Mouse (Mus musculus) testis, adult 2 months (tissue): ENCODE measurements around the gene Zc3h12c. TPM values are rescaled to one million over a fixed set of nuclear protein-coding genes. Genes with fewer than 3 reads are reported as not detected.

Experiments used
- H3K27ac ChIP-seq: fragments of 200-500 bp; 2 replicates; pipeline ENCODE4 v1.5.1; 2012; ENCODE audit warnings: low read depth, low read length; ENCODE audit not compliant: control insufficient read depth, insufficient read depth
- H3K27me3 ChIP-seq: fragments of 200-500 bp; 2 replicates; pipeline ENCODE4 v1.6.1; 2012; ENCODE audit warnings: mild to moderate bottlenecking, low read length, moderate library complexity; ENCODE audit not compliant: control insufficient read depth, insufficient read depth
- H3K36me3 ChIP-seq: fragments of 200-500 bp; 2 replicates; pipeline ENCODE4 v1.6.1; 2012; ENCODE audit warnings: mild to moderate bottlenecking, low read length; ENCODE audit not compliant: control insufficient read depth, insufficient read depth
- H3K4me1 ChIP-seq: fragments of 200-500 bp; 2 replicates; pipeline ENCODE4 v1.6.1; 2012; ENCODE audit warnings: low read length; ENCODE audit not compliant: control insufficient read depth, insufficient read depth
- H3K4me3 ChIP-seq: fragments of 200-500 bp; 2 replicates; pipeline ENCODE4 v1.5.1; 2012; ENCODE audit warnings: low read depth, mild to moderate bottlenecking, low read length, moderate library complexity, mixed read lengths; ENCODE audit not compliant: control insufficient read depth
- CTCF ChIP-seq: fragments of 200-500 bp; IDR thresholded peaks from 2 replicates; pipeline ENCODE4 v1.5.1; 2012; ENCODE audit warnings: low read depth, mild to moderate bottlenecking, inconsistent platforms, low read length, moderate library complexity; ENCODE audit not compliant: control insufficient read depth, insufficient read depth, insufficient replicate concordance
- POLR2A ChIP-seq: fragments of 200-500 bp; IDR thresholded peaks from 2 replicates; pipeline ENCODE4 v1.6.1; 2012; ENCODE audit warnings: low read depth, mild to moderate bottlenecking, inconsistent platforms, low read length, moderate library complexity; ENCODE audit not compliant: control insufficient read depth
- polyA plus RNA-seq: library from polyadenylated mRNA; depleted of rRNA; stranded (reverse); fragments of >200 nt; gene quantifications from 2 replicates; pipeline ENCODE4 v1.2.3, GENCODE M21; 2012

Zc3h12c gene
- polyA plus RNA-seq, 1 experiment, result 2.1 TPM

- Histone ChIP-seq H3K27ac (no peak overlapping the region), H3K36me3 (no peaks in the 10 kb centered on the region), H3K27me3 (no peaks in the 10 kb centered on the region), H3K4me1 (no peaks in the 10 kb centered on the region), H3K4me3 (no peak overlapping the region)
- TF ChIP-seq POLR2A, result no peak
- TF ChIP-seq CTCF, result no peak
Measured at GRCm38 (mm10) chr9:52174671-52175111, 6.3 kb upstream of the Zc3h12c start.

GRCm38 (mm10) chr9:52173937-52174336 lies 5.6 kb upstream of the Zc3h12c start:
- no peaks in the 10 kb centered on the region for H3K27me3 ChIP-seq
- H3K4me1 ChIP-seq, result no peaks in the 10 kb centered on the region
- no peaks in the 10 kb centered on the region for H3K36me3 ChIP-seq
- no peak for TF ChIP-seq CTCF
- TF ChIP-seq POLR2A, result no peak
- no peak overlapping the region for H3K27ac ChIP-seq
- no peak overlapping the region for H3K4me3 ChIP-seq

GRCm38 (mm10) chr9:52172550-52172949 lies 4.2 kb upstream of the Zc3h12c start:
- no peak for TF ChIP-seq CTCF
- Histone ChIP-seq H3K4me3 (no peak overlapping the region), H3K4me1 (peaks cover 2% of the 10 kb centered on the region), H3K36me3 (no peaks in the 10 kb centered on the region), H3K27me3 (no peaks in the 10 kb centered on the region), H3K27ac (no peak overlapping the region)

- no peak overlapping the region for H3K27ac ChIP-seq
- no peak overlapping the region for H3K4me3 ChIP-seq
- TF ChIP-seq CTCF (no peak), POLR2A (no peak)
- H3K27me3 ChIP-seq, result no peaks in the 10 kb centered on the region
- H3K36me3 ChIP-seq, result no peaks in the 10 kb centered on the region
- peaks cover 5% of the 10 kb centered on the region for H3K4me1 ChIP-seq
Measured at GRCm38 (mm10) chr9:52170671-52171070, 2.3 kb upstream of the Zc3h12c start.

- Histone ChIP-seq H3K27ac (no peak overlapping the region), H3K36me3 (no peaks in the 10 kb centered on the region), H3K4me1 (peaks cover 5% of the 10 kb centered on the region), H3K4me3 (no peak overlapping the region), H3K27me3 (no peaks in the 10 kb centered on the region)
- TF ChIP-seq CTCF, result no peak
- TF ChIP-seq POLR2A, result no peak
Measured at GRCm38 (mm10) chr9:52170131-52170530, 1.8 kb upstream of the Zc3h12c start.

GRCm38 (mm10) chr9:52168686-52169270 lies 406 bp upstream of the Zc3h12c start:
- H3K36me3 ChIP-seq, result no peaks in the 10 kb centered on the region
- no peaks in the 10 kb centered on the region for H3K27me3 ChIP-seq
- H3K27ac ChIP-seq, result peak overlapping the region; percentile 77
- TF ChIP-seq POLR2A (peak; percentile 55), CTCF (no peak)
- H3K4me1 ChIP-seq, result peaks cover 5% of the 10 kb centered on the region
- peak overlapping the region; percentile 84 for H3K4me3 ChIP-seq

- no peaks in the 10 kb centered on the region for H3K27me3 ChIP-seq
- TF ChIP-seq POLR2A (no peak), CTCF (no peak)
- peak overlapping the region; percentile 77 for H3K27ac ChIP-seq
- peak overlapping the region; percentile 84 for H3K4me3 ChIP-seq
- H3K36me3 ChIP-seq, result no peaks in the 10 kb centered on the region
- peaks cover 5% of the 10 kb centered on the region for H3K4me1 ChIP-seq
Measured at GRCm38 (mm10) chr9:52167506-52167862, 888 bp downstream of the Zc3h12c start.
